Comparison of ENCODE assay signal across 29 mouse cellular contexts in the genomic region with DNA sequence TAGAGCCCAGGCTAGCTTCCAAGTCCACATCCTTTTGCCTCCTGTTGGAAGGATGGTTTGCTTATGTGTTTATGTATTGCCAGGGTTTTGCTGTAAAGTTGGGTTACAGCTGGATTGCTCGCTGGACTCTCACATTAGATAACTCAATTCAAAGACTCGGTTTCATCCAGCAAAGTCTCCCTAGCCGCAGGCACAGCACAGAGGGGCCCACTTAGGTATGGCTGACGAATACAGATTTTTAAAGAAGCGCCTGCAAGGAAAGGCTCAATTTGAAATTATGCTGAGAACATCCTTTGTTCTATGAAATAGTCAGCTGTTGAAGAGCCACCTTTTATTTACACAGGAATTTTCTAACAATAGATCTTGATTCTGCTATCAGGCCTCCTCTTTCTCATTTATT.
DNase-seq lines count a peak whose midpoint lies in the region; ATAC-seq and TF ChIP-seq lines count a peak whose summit lies in the region.
"Had no signal": no experiment of that assay in that cellular context is flagged by ENCODE, and none has a peak within 500 bp of the region (broad histone marks: within the 10 kb centered on the region; RNA-seq: fewer than 3 reads in every experiment).

No protein-coding gene starts in this region.

- TF ChIP-seq CTCF in hindbrain, postnatal 0 days (IDR thresholded peaks at IDR 0.05; ENCODE audit: low read depth), result no peak
- no peak for TF ChIP-seq CTCF in brain, embryonic 14.5 days (IDR thresholded peaks at IDR 0.05; ENCODE audit: borderline replicate concordance, extremely low read depth, insufficient read depth, insufficient read length)

- H3K27ac ChIP-seq in hindbrain, embryonic 10.5 days, result peak overlapping the region; percentile 40; the same call in 1 of the 2 replicates
- no peak overlapping the region for H3K27ac ChIP-seq in hindbrain, postnatal 0 days
- H3K27ac ChIP-seq in forebrain, embryonic 16.5 days (ENCODE audit: low read length), result no peak overlapping the region
- no peak overlapping the region for H3K27ac ChIP-seq in hindbrain, embryonic 16.5 days (ENCODE audit: low read depth, low read length)
- H3K27ac ChIP-seq: embryonic facial prominence, embryonic 15.5 days; liver, embryonic 14.5 days; midbrain, embryonic 12.5 days; neural tube, embryonic 13.5 days; stomach, postnatal 0 days had no signal

- H3K4me3 ChIP-seq in hindbrain, embryonic 10.5 days, result no peak overlapping the region
- H3K4me3 ChIP-seq in hindbrain, postnatal 0 days (ENCODE audit: low read length), result no peak overlapping the region
- H3K4me3 ChIP-seq in forebrain, embryonic 16.5 days (replicated peaks; ENCODE audit: low read length), result no peak overlapping the region
- no peak overlapping the region for H3K4me3 ChIP-seq in hindbrain, embryonic 16.5 days (ENCODE audit: low read length)
- H3K4me3 ChIP-seq: embryonic facial prominence, embryonic 15.5 days; midbrain, embryonic 12.5 days; neural tube, embryonic 13.5 days had no signal

- TF ChIP-seq POLR2A in brain, embryonic 14.5 days (IDR thresholded peaks at IDR 0.05; ENCODE audit: borderline replicate concordance, extremely low read depth, insufficient read depth, insufficient read length, poor library complexity, severe bottlenecking), result no peak

- 72% methylated on average over 5 of the region's 5 CpGs for WGBS in hindbrain, embryonic 10.5 days
- WGBS in hindbrain, postnatal 0 days, result 37% methylated on average over 5 of the region's 5 CpGs
- WGBS in forebrain, embryonic 16.5 days, result 56% methylated on average over 5 of the region's 5 CpGs
- WGBS in hindbrain, embryonic 16.5 days, result 38% methylated on average over 5 of the region's 5 CpGs

- no peaks in the 10 kb centered on the region for H3K9me3 ChIP-seq in hindbrain, embryonic 10.5 days
- H3K9me3 ChIP-seq in hindbrain, postnatal 0 days (ENCODE audit: low read length), result no peaks in the 10 kb centered on the region
- H3K9me3 ChIP-seq in forebrain, embryonic 16.5 days (ENCODE audit: control insufficient read depth, low read length), result no peaks in the 10 kb centered on the region
- no peaks in the 10 kb centered on the region for H3K9me3 ChIP-seq in hindbrain, embryonic 16.5 days (ENCODE audit: control insufficient read depth, low read length)
- H3K9me3 ChIP-seq: embryonic facial prominence, embryonic 15.5 days; midbrain, embryonic 12.5 days; neural tube, embryonic 13.5 days had no signal

- no peak overlapping the region for H3K9ac ChIP-seq in hindbrain, postnatal 0 days (replicated peaks; ENCODE audit: low read length)
- H3K9ac ChIP-seq in forebrain, embryonic 16.5 days (replicated peaks; ENCODE audit: low read depth, low read length), result no peak overlapping the region
- H3K9ac ChIP-seq in hindbrain, embryonic 16.5 days (ENCODE audit: low read depth, low read length), result no peak overlapping the region
- H3K9ac ChIP-seq: embryonic facial prominence, embryonic 15.5 days; liver, embryonic 14.5 days; lung, embryonic 14.5 days; midbrain, embryonic 12.5 days; neural tube, embryonic 13.5 days had no signal

- no peak overlapping the region for H3K4me2 ChIP-seq in hindbrain, postnatal 0 days (ENCODE audit: low read depth, low read length)
- no peak overlapping the region for H3K4me2 ChIP-seq in forebrain, embryonic 16.5 days (ENCODE audit: low read length)
- H3K4me2 ChIP-seq in hindbrain, embryonic 16.5 days (ENCODE audit: low read length), result no peak overlapping the region
- H3K4me2 ChIP-seq: embryonic facial prominence, embryonic 15.5 days; heart, embryonic 11.5 days; lung, embryonic 14.5 days; midbrain, embryonic 12.5 days; neural tube, embryonic 13.5 days had no signal

- peaks cover 12% of the 10 kb centered on the region for H3K4me1 ChIP-seq in hindbrain, embryonic 10.5 days (replicated peaks)
- peaks cover 4% of the 10 kb centered on the region; the same call in 1 of the 2 replicates for H3K4me1 ChIP-seq in hindbrain, postnatal 0 days (ENCODE audit: insufficient read depth, low read length)
- H3K4me1 ChIP-seq in forebrain, embryonic 16.5 days (replicated peaks; ENCODE audit: control insufficient read depth, insufficient read depth, low read length), result peaks cover 6% of the 10 kb centered on the region
- peaks cover 4% of the 10 kb centered on the region for H3K4me1 ChIP-seq in hindbrain, embryonic 16.5 days (ENCODE audit: control insufficient read depth, insufficient read depth, low read depth, low read length)
- H3K4me1 ChIP-seq: embryonic facial prominence, embryonic 15.5 days had no signal

- no peaks in the 10 kb centered on the region for H3K27me3 ChIP-seq in hindbrain, embryonic 10.5 days (ENCODE audit: insufficient read depth, poor library complexity, severe bottlenecking)
- H3K27me3 ChIP-seq in hindbrain, postnatal 0 days (ENCODE audit: insufficient read depth, low read length), result no peaks in the 10 kb centered on the region
- H3K27me3 ChIP-seq in forebrain, embryonic 16.5 days (replicated peaks; ENCODE audit: control insufficient read depth, insufficient read depth, low read length), result no peaks in the 10 kb centered on the region
- no peaks in the 10 kb centered on the region for H3K27me3 ChIP-seq in hindbrain, embryonic 16.5 days (replicated peaks; ENCODE audit: control insufficient read depth, insufficient read depth, low read length)
- H3K27me3 ChIP-seq: embryonic facial prominence, embryonic 15.5 days; midbrain, embryonic 12.5 days; neural tube, embryonic 13.5 days had no signal

- DNase-seq in hindbrain, embryonic 10.5 days (ENCODE audit: low spot score), result no peak
- DNase-seq in hindbrain, postnatal 0 days (ENCODE audit: low spot score), result no peak
- DNase-seq in brain, embryonic 14.5 days (ENCODE audit: low read depth), result peak; percentile 44
- no peak for DNase-seq in heart, adult 9 months (ENCODE audit: low spot score in 2 of 2)
- DNase-seq: adrenal gland, adult 2 months; B cell, adult 2 months; cerebellum, adult 9-11 months; gastrocnemius, postnatal 25 days; heart, adult 11 months; heart, postnatal 36 days; kidney, adult 11 months; kidney, postnatal 14 days; layer of hippocampus, adult 9-11 months; liver; lung, embryonic 14.5 days; lung, postnatal 14 days; right cerebral cortex, postnatal 4 days; thymus, adult 18-20 months; thymus, postnatal 25 days had no signal

- no peaks in the 10 kb centered on the region for H3K36me3 ChIP-seq in hindbrain, embryonic 10.5 days
- no peaks in the 10 kb centered on the region for H3K36me3 ChIP-seq in hindbrain, postnatal 0 days (ENCODE audit: insufficient read depth, low read length)
- no peaks in the 10 kb centered on the region for H3K36me3 ChIP-seq in forebrain, embryonic 16.5 days (ENCODE audit: control insufficient read depth, insufficient read depth)
- H3K36me3 ChIP-seq in hindbrain, embryonic 16.5 days (ENCODE audit: control insufficient read depth, insufficient read depth, low read length), result no peaks in the 10 kb centered on the region
- H3K36me3 ChIP-seq: embryonic facial prominence, embryonic 15.5 days; midbrain, embryonic 12.5 days; neural tube, embryonic 13.5 days had no signal

- ATAC-seq in hindbrain, postnatal 0 days, result no peak; the same call in 1 of the 2 replicates
- peak; percentile 41 for ATAC-seq in forebrain, embryonic 16.5 days
- ATAC-seq in hindbrain, embryonic 16.5 days, result 0 out of 2 replicates have a peak, but pooled peaks have one; percentile 6
- ATAC-seq in megakaryocyte-erythroid progenitor cell, adult 5-6 weeks (replicated peaks; ENCODE audit: low FRiP score, low TSS enrichment, poor library complexity, severe bottlenecking), result no peak
- ATAC-seq: inflammation-experienced regulatory T-cells, adult 6 months had no signal

Comparison
In these comparisons a context has a peak if more than half of its experiments do, and no peak if none do; other contexts are left out.
1. ATAC-seq: peak in forebrain, embryonic 16.5 days (single experiment) and hindbrain, embryonic 16.5 days (single experiment); none in hindbrain, postnatal 0 days (single experiment) and megakaryocyte-erythroid progenitor cell, adult 5-6 weeks (single experiment).